22 mouse cellular contexts compared by ENCODE assay signal in genomic region chr12:64977518-64977917, GRCm38 (mm10). TPM values are rescaled to one million over a fixed set of nuclear protein-coding genes. Genes with fewer than 3 reads are reported as not detected.
DNase-seq lines count a peak whose midpoint lies in the region; ATAC-seq and TF ChIP-seq lines count a peak whose summit lies in the region.
"Had no signal": no experiment of that assay in that cellular context is flagged by ENCODE, and none has a peak within 500 bp of the region (broad histone marks: within the 10 kb centered on the region; RNA-seq: fewer than 3 reads in every experiment).

No protein-coding gene starts in this region.

- peaks cover 31 to 36% of the 10 kb centered on the region in 2 experiments for H3K36me3 ChIP-seq in MEL (ENCODE audit: control insufficient read depth in 1 of 2, insufficient read depth in 2 of 2, low read length in 2 of 2)
- peaks cover 4% of the 10 kb centered on the region; the same call in 1 of the 2 replicates for H3K36me3 ChIP-seq in kidney, adult 2 months (ENCODE audit: control insufficient read depth, insufficient read depth, low read length)

- no peak for TF ChIP-seq CTCF in gastrocnemius, adult 2 months (IDR thresholded peaks at IDR 0.05)
- no peak for TF ChIP-seq CTCF in MEL (IDR thresholded peaks at IDR 0.05 in 2 of 3, conservative IDR thresholded peaks at IDR 0.05 in 1 of 3; ENCODE audit: control insufficient read depth in 1 of 3, insufficient read depth in 1 of 3, low read depth in 2 of 3, low read length in 3 of 3, poor library complexity in 1 of 3, severe bottlenecking in 1 of 3)
- no peak for TF ChIP-seq CTCF in kidney, adult 2 months (conservative IDR thresholded peaks at IDR 0.05; ENCODE audit: insufficient read depth, insufficient read length, low read depth, low read length)

- no peak; a peak in 1 of 4 replicates for TF ChIP-seq EP300 in MEL (IDR thresholded peaks at IDR 0.05; ENCODE audit: low read depth in 1 of 2, low read length in 2 of 2)

- H3K4me3 ChIP-seq in gastrocnemius, adult 2 months: no peak overlapping the region
- no peak overlapping the region for H3K4me3 ChIP-seq in MEL (ENCODE audit: control insufficient read depth in 1 of 2, insufficient read depth in 1 of 2, low read depth in 2 of 2, low read length in 2 of 2)
- H3K4me3 ChIP-seq in kidney, adult 2 months (ENCODE audit: insufficient read depth, low read depth, low read length): no peak overlapping the region

- H3K27ac ChIP-seq in gastrocnemius, adult 2 months: peak overlapping the region; percentile 57
- no peak overlapping the region for H3K27ac ChIP-seq in MEL (ENCODE audit: control insufficient read depth, low read depth, low read length)
- H3K27ac ChIP-seq in kidney, adult 2 months (ENCODE audit: insufficient read depth, low read depth, low read length): no peak overlapping the region

- WGBS in kidney, adult 2 months: 78% methylated on average over 1 of the region's 1 CpGs

- H3K27me3 ChIP-seq in MEL (ENCODE audit: control insufficient read depth in 1 of 2, insufficient read depth in 2 of 2, low read length in 2 of 2): no peaks in the 10 kb centered on the region
- H3K27me3 ChIP-seq in kidney, adult 2 months (replicated peaks; ENCODE audit: control insufficient read depth, insufficient read depth, low read length): no peaks in the 10 kb centered on the region
- H3K27me3 ChIP-seq: CH12.LX, Patski had no signal

- no peak for TF ChIP-seq POLR2A in MEL (IDR thresholded peaks at IDR 0.05; ENCODE audit: control insufficient read depth in 1 of 2, insufficient read depth in 1 of 2, low read depth in 1 of 2, low read length in 2 of 2, poor library complexity in 1 of 2)
- no peak for TF ChIP-seq POLR2A in kidney, adult 2 months (IDR thresholded peaks at IDR 0.05; ENCODE audit: low read depth, low read length)

- no peak for DNase-seq in gastrocnemius, adult 2 months
- no peak for DNase-seq in gastrocnemius, postnatal 14 days
- DNase-seq in MEL (ENCODE audit: low read depth, low spot score): peak; percentile 63
- no peak for DNase-seq in kidney, adult 2 months
- DNase-seq in left cerebral cortex, adult 11 months (ENCODE audit: low spot score): no peak
- DNase-seq: adrenal gland, adult 2 months; adrenal gland, adult 8-10 months; adrenal gland, postnatal 10 days; adrenal gland, postnatal 14 days; adrenal gland, postnatal 25 days; adrenal gland, postnatal 36 days; B cell, adult 2 months; cerebellum, adult 11 months; cerebellum, adult 11-12 months; cerebellum, adult 18-20 months; cerebellum, adult 2 months had no signal

- H3K4me1 ChIP-seq in MEL (ENCODE audit: control insufficient read depth in 1 of 2, insufficient read depth in 2 of 2, low read length in 2 of 2): peaks cover 10 to 21% of the 10 kb centered on the region in 2 experiments; a peak in 3 of 4 replicates
- H3K4me1 ChIP-seq in kidney, adult 2 months (ENCODE audit: control insufficient read depth, insufficient read depth, low read length): peaks cover 3% of the 10 kb centered on the region; the same call in 1 of the 2 replicates

- H3K9me3 ChIP-seq in MEL (replicated peaks; ENCODE audit: insufficient read depth, low read length): no peaks in the 10 kb centered on the region
- H3K9me3 ChIP-seq: G1E had no signal

- TF ChIP-seq RAD21 in MEL (IDR thresholded peaks at IDR 0.05; ENCODE audit: low read depth, low read length): no peak

- H3K9ac ChIP-seq in MEL (ENCODE audit: control insufficient read depth, low read depth, low read length, poor library complexity, severe bottlenecking): no peak overlapping the region

- peaks cover 25% of the 10 kb centered on the region for H3K79me2 ChIP-seq in MEL (ENCODE audit: control insufficient read depth, insufficient read depth, low read length, poor library complexity)

- ATAC-seq in granulocyte monocyte progenitor cell, adult 5-6 weeks (replicated peaks; ENCODE audit: poor library complexity, severe bottlenecking): peak; percentile 31
- ATAC-seq: activated CD4-positive, CD25-positive, alpha-beta regulatory T cell, adult 4 months; CD4-positive, CD25-positive, alpha-beta regulatory T cell, adult 4 months; Patski had no signal

- intact Hi-C loops in gastrocnemius, adult 2 months (cut with DNase I): no loop called here
- intact Hi-C loops in gastrocnemius, postnatal 14 days (cut with DNase I; ENCODE audit: low total_unique reads): no loop called here

TF ChIP-seq in MEL, 35 proteins besides CTCF, POLR2A, EP300 and RAD21:
- TF ChIP-seq GATA1 (IDR thresholded peaks at IDR 0.05; ENCODE audit: low read depth, low read length) (peak; percentile 83), BHLHE40 (IDR thresholded peaks at IDR 0.05; ENCODE audit: borderline replicate concordance, low read depth, low read length) (no peak), RCOR1 (IDR thresholded peaks at IDR 0.05; ENCODE audit: low read depth, low read length) (peak; percentile 80)

RNA-seq across cellular contexts. Expression of gene Togaram1, which starts 11.9 kb away (rescaled TPM):
- total RNA-seq in gastrocnemius, adult 2 months (2021): 1 to 10 TPM; 9.2 to 9.7 TPM
- total RNA-seq in gastrocnemius, postnatal 14 days (2021): 1 to 10 TPM; 7.8 to 9.4 TPM
- total RNA-seq in MEL (2012; rRNA removed): 15.2 and 15.9 TPM in 2 replicates
- 10 to 100 TPM; 14.8 to 22.7 TPM for polyA plus RNA-seq in MEL (2012; ENCODE audit: insufficient read depth in 1 of 2, insufficient read length in 2 of 2, low read depth in 1 of 2, low replicate concordance in 2 of 2, missing spikeins in 1 of 2)
- 24.3 and 29.4 TPM in 2 replicates for total RNA-seq in granulocyte monocyte progenitor cell, adult 5-6 weeks (2014; fragmentation: Nextera tagmentation)
- 29.2 and 64.3 TPM in 2 replicates for total RNA-seq in granulocyte monocyte progenitor cell, adult 5-6 weeks (2017)
- 4.8 and 5.8 TPM in 2 replicates for polyA plus RNA-seq in kidney, adult 2 months (2012; rRNA removed)

RNA-seq across cellular contexts. Expression of gene Klhl28, which starts 12.2 kb away (rescaled TPM):
- total RNA-seq in gastrocnemius, adult 2 months (2021): 1 to 10 TPM; 9.6 to 10.0 TPM
- total RNA-seq in gastrocnemius, postnatal 14 days (2021): 1 to 10 TPM; 7.7 to 9.1 TPM
- total RNA-seq in MEL (2012; rRNA removed): 3.7 and 4.8 TPM in 2 replicates
- 100 to 1,000 TPM in 1 of 2 experiments, 1 to 10 TPM in 1; 3.3 to 169 TPM for polyA plus RNA-seq in MEL (2012; ENCODE audit: insufficient read depth in 1 of 2, insufficient read length in 2 of 2, low read depth in 1 of 2, low replicate concordance in 2 of 2, missing spikeins in 1 of 2)
- 7.1 and 9.4 TPM in 2 replicates for total RNA-seq in granulocyte monocyte progenitor cell, adult 5-6 weeks (2014; fragmentation: Nextera tagmentation)
- 9.0 and 10.0 TPM in 2 replicates for total RNA-seq in granulocyte monocyte progenitor cell, adult 5-6 weeks (2017)
- polyA plus RNA-seq in kidney, adult 2 months (2012; rRNA removed): 1.4 and 2.2 TPM in 2 replicates

RNA-seq across cellular contexts. Expression of gene Prpf39, which starts 58.6 kb away (rescaled TPM):
- total RNA-seq in gastrocnemius, adult 2 months (2021): 10 to 100 TPM; 15.8 to 17.5 TPM
- total RNA-seq in gastrocnemius, postnatal 14 days (2021): 10 to 100 TPM; 11.1 to 13.5 TPM
- total RNA-seq in MEL (2012; rRNA removed): 13.5 and 14.3 TPM in 2 replicates
- polyA plus RNA-seq in MEL (2012; ENCODE audit: insufficient read depth in 1 of 2, insufficient read length in 2 of 2, low read depth in 1 of 2, low replicate concordance in 2 of 2, missing spikeins in 1 of 2): 10 to 100 TPM in 1 of 2 experiments, not detected in 1; 19.5 TPM
- total RNA-seq in granulocyte monocyte progenitor cell, adult 5-6 weeks (2014; fragmentation: Nextera tagmentation): 52.5 and 55.4 TPM in 2 replicates
- total RNA-seq in granulocyte monocyte progenitor cell, adult 5-6 weeks (2017): 73.2 and 91.2 TPM in 2 replicates
- 6.3 and 6.7 TPM in 2 replicates for polyA plus RNA-seq in kidney, adult 2 months (2012; rRNA removed)

RNA-seq across cellular contexts. Expression of gene Gm527, which starts 59.8 kb away (rescaled TPM):
- total RNA-seq in gastrocnemius, adult 2 months (2021): 1 to 10 TPM; 5.0 to 5.2 TPM
- total RNA-seq in gastrocnemius, postnatal 14 days (2021): 1 to 10 TPM; 2.6 to 4.2 TPM
- total RNA-seq in MEL (2012; rRNA removed): 1.1 and 1.7 TPM in 2 replicates
- 1 to 10 TPM in 1 of 2 experiments, not detected in 1; 2.6 TPM for polyA plus RNA-seq in MEL (2012; ENCODE audit: insufficient read depth in 1 of 2, insufficient read length in 2 of 2, low read depth in 1 of 2, low replicate concordance in 2 of 2, missing spikeins in 1 of 2)
- not detected in 2 replicates for total RNA-seq in granulocyte monocyte progenitor cell, adult 5-6 weeks (2014; fragmentation: Nextera tagmentation)
- total RNA-seq in granulocyte monocyte progenitor cell, adult 5-6 weeks (2017): 0.73 and 3.9 TPM in 2 replicates
- polyA plus RNA-seq in kidney, adult 2 months (2012; rRNA removed): 0.33 and 0.50 TPM in 2 replicates
- polyA plus RNA-seq: adrenal gland, adult 2 months had no signal
